Mouse (Mus musculus): ENCODE results near the gene Fam92b. TPM values are rescaled to one million over a fixed set of nuclear protein-coding genes. Genes with fewer than 3 reads are reported as not detected.

Gene Fam92b
- 1.4 and 1.5 TPM in 2 replicates for polyA plus RNA-seq (2014; fragmentation: Nextera tagmentation; extraction: Ambion mirVana)

- H3K4me3 ChIP-seq (ENCODE audit: low read depth, low read length) = no peak within 1 kb of the TSS
- peak within 1 kb of the TSS; percentile 44 for H3K9ac ChIP-seq (replicated peaks; ENCODE audit: low read length)
- peaks cover 16% of the 10 kb centered on the region for H3K4me1 ChIP-seq (ENCODE audit: control insufficient read depth, insufficient read depth, low read length)
- peak within 1 kb of the TSS; percentile 67 for H3K27ac ChIP-seq (replicated peaks; ENCODE audit: low read depth, low read length)
- peak; percentile 91 for DNase-seq (ENCODE audit: low spot score)
- peak within 1 kb of the TSS; percentile 54 for H3K4me2 ChIP-seq (ENCODE audit: low read depth, low read length)
- H3K36me3 ChIP-seq (replicated peaks; ENCODE audit: control insufficient read depth, insufficient read depth, low read depth, low read length) = no peaks in the 10 kb centered on the region
- peak; percentile 82 for ATAC-seq (replicated peaks; ENCODE audit: insufficient number of reproducible peaks, low FRiP score, low TSS enrichment, low read depth)
- no peaks in the 10 kb centered on the region for H3K9me3 ChIP-seq (replicated peaks; ENCODE audit: control insufficient read depth, low read length)
- H3K27me3 ChIP-seq (ENCODE audit: control insufficient read depth, insufficient read depth, low read length) = peaks cover 7% of the 10 kb centered on the region
- WGBS = under 1% methylated on average over 24 of the region's 26 CpGs
Observed at GRCm38 (mm10) chr8:120177318-120178123, at the start of gene Fam92b. Gene Fam92b, minus strand, starts transcription at chr8:120177466.

- no peak overlapping the region for H3K4me2 ChIP-seq (ENCODE audit: low read depth, low read length)
- no peaks in the 10 kb centered on the region; the same call in 1 of the 2 replicates for H3K27me3 ChIP-seq (ENCODE audit: control insufficient read depth, insufficient read depth, low read length)
- WGBS = 46% methylated on average over 10 of the region's 10 CpGs
- H3K4me3 ChIP-seq (ENCODE audit: low read depth, low read length) = no peak overlapping the region
- ATAC-seq (replicated peaks; ENCODE audit: insufficient number of reproducible peaks, low FRiP score, low TSS enrichment, low read depth) (no peak), DNase-seq (ENCODE audit: low spot score) (peak; percentile 18)
- H3K36me3 ChIP-seq (replicated peaks; ENCODE audit: control insufficient read depth, insufficient read depth, low read depth, low read length) = no peaks in the 10 kb centered on the region
- peaks cover 15% of the 10 kb centered on the region for H3K4me1 ChIP-seq (ENCODE audit: control insufficient read depth, insufficient read depth, low read length)
- no peak overlapping the region for H3K9ac ChIP-seq (replicated peaks; ENCODE audit: low read length)
- no peak overlapping the region; the same call in 1 of the 2 replicates for H3K27ac ChIP-seq (replicated peaks; ENCODE audit: low read depth, low read length)
- H3K9me3 ChIP-seq (replicated peaks; ENCODE audit: control insufficient read depth, low read length) = no peaks in the 10 kb centered on the region
Observed at GRCm38 (mm10) chr8:120225421-120226151, 48.3 kb upstream of the Fam92b start.

GRCm38 (mm10) chr8:120224521-120225420, 47.5 kb upstream of the Fam92b start:
- peaks cover 15% of the 10 kb centered on the region for H3K4me1 ChIP-seq (ENCODE audit: control insufficient read depth, insufficient read depth, low read length)
- no peaks in the 10 kb centered on the region for H3K36me3 ChIP-seq (replicated peaks; ENCODE audit: control insufficient read depth, insufficient read depth, low read depth, low read length)
- 53% methylated on average over 10 of the region's 11 CpGs for WGBS
- H3K27me3 ChIP-seq (ENCODE audit: control insufficient read depth, insufficient read depth, low read length) = no peaks in the 10 kb centered on the region; the same call in 1 of the 2 replicates
- ATAC-seq (replicated peaks; ENCODE audit: insufficient number of reproducible peaks, low FRiP score, low TSS enrichment, low read depth) (no peak), DNase-seq (ENCODE audit: low spot score) (peak; percentile 33)
- H3K27ac ChIP-seq (replicated peaks; ENCODE audit: low read depth, low read length) = peak overlapping the region; percentile 52; the same call in 1 of the 2 replicates
- no peak overlapping the region for H3K4me2 ChIP-seq (ENCODE audit: low read depth, low read length)
- H3K9ac ChIP-seq (replicated peaks; ENCODE audit: low read length) = peak overlapping the region; percentile 15; the same call in 1 of the 2 replicates
- H3K4me3 ChIP-seq (ENCODE audit: low read depth, low read length) = no peak overlapping the region
- no peaks in the 10 kb centered on the region for H3K9me3 ChIP-seq (replicated peaks; ENCODE audit: control insufficient read depth, low read length)

GRCm38 (mm10) chr8:120222548-120222947, 45.3 kb upstream of the Fam92b start:
- H3K27me3 ChIP-seq (ENCODE audit: control insufficient read depth, insufficient read depth, low read length) = no peaks in the 10 kb centered on the region
- H3K36me3 ChIP-seq (replicated peaks; ENCODE audit: control insufficient read depth, insufficient read depth, low read depth, low read length) = no peaks in the 10 kb centered on the region
- H3K4me3 ChIP-seq (ENCODE audit: low read depth, low read length) = no peak overlapping the region
- ATAC-seq (replicated peaks; ENCODE audit: insufficient number of reproducible peaks, low FRiP score, low TSS enrichment, low read depth) (no peak), DNase-seq (ENCODE audit: low spot score) (no peak)
- WGBS = 69% methylated on average over 11 of the region's 11 CpGs
- no peak overlapping the region for H3K4me2 ChIP-seq (ENCODE audit: low read depth, low read length)
- H3K9me3 ChIP-seq (replicated peaks; ENCODE audit: control insufficient read depth, low read length) = no peaks in the 10 kb centered on the region
- H3K4me1 ChIP-seq (ENCODE audit: control insufficient read depth, insufficient read depth, low read length) = peaks cover 13% of the 10 kb centered on the region
- no peak overlapping the region for H3K27ac ChIP-seq (replicated peaks; ENCODE audit: low read depth, low read length)
- peak overlapping the region; percentile 25; the same call in 1 of the 2 replicates for H3K9ac ChIP-seq (replicated peaks; ENCODE audit: low read length)

- peak overlapping the region; percentile 10 for H3K4me2 ChIP-seq (ENCODE audit: low read depth, low read length)
- H3K27me3 ChIP-seq (ENCODE audit: control insufficient read depth, insufficient read depth, low read length) = no peaks in the 10 kb centered on the region
- WGBS = 15% methylated on average over 13 of the region's 13 CpGs
- H3K4me1 ChIP-seq (ENCODE audit: control insufficient read depth, insufficient read depth, low read length) = peaks cover 15% of the 10 kb centered on the region
- H3K27ac ChIP-seq (replicated peaks; ENCODE audit: low read depth, low read length) = peak overlapping the region; percentile 75
- no peaks in the 10 kb centered on the region for H3K36me3 ChIP-seq (replicated peaks; ENCODE audit: control insufficient read depth, insufficient read depth, low read depth, low read length)
- ATAC-seq (replicated peaks; ENCODE audit: insufficient number of reproducible peaks, low FRiP score, low TSS enrichment, low read depth) (peak; percentile 84), DNase-seq (ENCODE audit: low spot score) (peak; percentile 93)
- H3K9me3 ChIP-seq (replicated peaks; ENCODE audit: control insufficient read depth, low read length) = no peaks in the 10 kb centered on the region
- peak overlapping the region; percentile 37 for H3K9ac ChIP-seq (replicated peaks; ENCODE audit: low read length)
- H3K4me3 ChIP-seq (ENCODE audit: low read depth, low read length) = no peak overlapping the region
Observed at GRCm38 (mm10) chr8:120216855-120217830, 39.9 kb upstream of the Fam92b start.

GRCm38 (mm10) chr8:120215416-120216141, 38.3 kb upstream of the Fam92b start:
- no peak overlapping the region for H3K27ac ChIP-seq (replicated peaks; ENCODE audit: low read depth, low read length)
- H3K36me3 ChIP-seq (replicated peaks; ENCODE audit: control insufficient read depth, insufficient read depth, low read depth, low read length) = no peaks in the 10 kb centered on the region
- peaks cover 15% of the 10 kb centered on the region for H3K4me1 ChIP-seq (ENCODE audit: control insufficient read depth, insufficient read depth, low read length)
- WGBS = 39% methylated on average over 7 of the region's 7 CpGs
- ATAC-seq (replicated peaks; ENCODE audit: insufficient number of reproducible peaks, low FRiP score, low TSS enrichment, low read depth) (no peak), DNase-seq (ENCODE audit: low spot score) (no peak)
- H3K9me3 ChIP-seq (replicated peaks; ENCODE audit: control insufficient read depth, low read length) = no peaks in the 10 kb centered on the region
- H3K9ac ChIP-seq (replicated peaks; ENCODE audit: low read length) = no peak overlapping the region
- H3K27me3 ChIP-seq (ENCODE audit: control insufficient read depth, insufficient read depth, low read length) = no peaks in the 10 kb centered on the region
- no peak overlapping the region for H3K4me2 ChIP-seq (ENCODE audit: low read depth, low read length)
- no peak overlapping the region for H3K4me3 ChIP-seq (ENCODE audit: low read depth, low read length)
